In the genomic region with DNA sequence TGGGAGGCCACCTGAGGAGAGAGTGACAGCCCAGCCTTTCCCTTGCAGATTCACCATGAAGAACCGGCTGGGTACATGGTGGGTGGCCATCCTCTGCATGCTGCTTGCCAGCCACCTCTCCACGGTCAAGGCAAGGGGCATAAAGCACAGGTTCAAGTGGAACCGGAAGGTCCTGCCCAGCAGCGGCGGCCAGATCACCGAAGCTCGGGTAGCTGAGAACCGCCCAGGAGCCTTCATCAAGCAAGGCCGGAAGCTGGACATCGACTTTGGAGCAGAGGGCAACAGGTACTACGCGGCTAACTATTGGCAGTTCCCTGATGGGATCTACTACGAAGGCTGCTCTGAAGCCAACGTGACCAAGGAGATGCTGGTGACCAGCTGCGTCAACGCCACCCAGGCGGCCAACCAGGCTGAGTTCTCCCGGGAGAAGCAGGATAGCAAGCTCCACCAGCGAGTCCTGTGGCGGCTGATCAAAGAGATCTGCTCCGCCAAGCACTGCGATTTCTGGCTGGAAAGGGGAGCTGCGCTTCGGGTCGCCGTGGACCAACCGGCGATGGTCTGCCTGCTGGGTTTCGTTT, we compare ENCODE assay signal across 9 mouse cellular contexts. TPM values are rescaled to one million over a fixed set of nuclear protein-coding genes. Genes with fewer than 3 reads are reported as not detected.
DNase-seq lines count a peak whose midpoint lies in the region; ATAC-seq and TF ChIP-seq lines count a peak whose summit lies in the region.
"Had no signal": no experiment of that assay in that cellular context is flagged by ENCODE, and none has a peak within 500 bp of the region (broad histone marks: within the 10 kb centered on the region; RNA-seq: fewer than 3 reads in every experiment).

No protein-coding gene starts in this region.

- ATAC-seq in forebrain, embryonic 15.5 days (replicated peaks) = no peak
- ATAC-seq in cerebellum, adult (ENCODE audit: insufficient number of reproducible peaks, low FRiP score, low TSS enrichment) = no peak

- DNase-seq in lung, adult 2 months = peak; percentile 28
- no peak for DNase-seq in lung, postnatal 10 days
- peak; percentile 54 for DNase-seq in kidney, adult 2 months
- DNase-seq in lung, postnatal 36 days = peak; percentile 23
- peak; percentile 20 for DNase-seq in testis, postnatal 14 days (ENCODE audit: low spot score)
- no peak for DNase-seq in thymus, postnatal 14 days

- 20% methylated on average over 29 of the region's 29 CpGs for WGBS in lung, adult 2 months
- 27% methylated on average over 29 of the region's 29 CpGs for WGBS in forebrain, embryonic 15.5 days
- 14% methylated on average over 29 of the region's 29 CpGs for WGBS in kidney, adult 2 months

- no peak for TF ChIP-seq POLR2A in lung, adult 2 months (IDR thresholded peaks at IDR 0.05; ENCODE audit: borderline replicate concordance, extremely low read depth, low read depth, low read length)
- no peak for TF ChIP-seq POLR2A in kidney, adult 2 months (IDR thresholded peaks at IDR 0.05; ENCODE audit: low read depth, low read length)

- H3K36me3 ChIP-seq in forebrain, embryonic 15.5 days = no peaks in the 10 kb centered on the region
- no peaks in the 10 kb centered on the region for H3K36me3 ChIP-seq in kidney, adult 2 months (ENCODE audit: control insufficient read depth, insufficient read depth, low read length)

- 0 out of 2 replicates have a peak, but pooled peaks cover 2% of the 10 kb centered on the region for H3K4me1 ChIP-seq in lung, adult 2 months (ENCODE audit: control insufficient read depth, insufficient read depth, low read length)
- H3K4me1 ChIP-seq in forebrain, embryonic 15.5 days = peaks cover 7% of the 10 kb centered on the region; the same call in 1 of the 2 replicates
- H3K4me1 ChIP-seq in kidney, adult 2 months (ENCODE audit: control insufficient read depth, insufficient read depth, low read length) = no peaks in the 10 kb centered on the region

- no peak overlapping the region for H3K9ac ChIP-seq in forebrain, embryonic 15.5 days (replicated peaks)

- peak overlapping the region; percentile 30 for H3K4me2 ChIP-seq in forebrain, embryonic 15.5 days (replicated peaks)

- TF ChIP-seq CTCF in lung, adult 2 months (IDR thresholded peaks at IDR 0.05; ENCODE audit: insufficient read depth, low read length) = no peak
- TF ChIP-seq CTCF in kidney, adult 2 months (conservative IDR thresholded peaks at IDR 0.05; ENCODE audit: insufficient read depth, insufficient read length, low read depth, low read length) = no peak

- no peaks in the 10 kb centered on the region for H3K9me3 ChIP-seq in forebrain, embryonic 15.5 days

- no peak overlapping the region for H3K4me3 ChIP-seq in lung, adult 2 months (replicated peaks; ENCODE audit: extremely low read depth, low read depth, low read length)
- peak overlapping the region; percentile 11; the same call in 1 of the 2 replicates for H3K4me3 ChIP-seq in forebrain, embryonic 15.5 days
- H3K4me3 ChIP-seq in kidney, adult 2 months (ENCODE audit: insufficient read depth, low read depth, low read length) = peak overlapping the region; percentile 11; the same call in 1 of the 2 replicates

- H3K27me3 ChIP-seq in forebrain, embryonic 15.5 days = peaks cover 18% of the 10 kb centered on the region
- no peaks in the 10 kb centered on the region for H3K27me3 ChIP-seq in kidney, adult 2 months (replicated peaks; ENCODE audit: control insufficient read depth, insufficient read depth, low read length)

- H3K27ac ChIP-seq in forebrain, embryonic 15.5 days (replicated peaks) = no peak overlapping the region
- H3K27ac ChIP-seq in kidney, adult 2 months (ENCODE audit: insufficient read depth, low read depth, low read length) = no peak overlapping the region

RNA-seq across cellular contexts. Expression of a gene that starts 2.4 kb away (rescaled TPM):
- 0.95 and 1.1 TPM in 2 replicates for polyA plus RNA-seq in lung, adult 2 months (2012; rRNA removed)
- 10.0 and 12.4 TPM in 2 replicates for polyA plus RNA-seq in forebrain, embryonic 15.5 days (2015; fragmentation: Nextera tagmentation; extraction: Ambion mirVana)
- 0.92 and 1.0 TPM in 2 replicates for polyA plus RNA-seq in kidney, adult 2 months (2012; rRNA removed)

RNA-seq across cellular contexts. Expression of a gene that starts 43.3 kb away (rescaled TPM):
- polyA plus RNA-seq in lung, adult 2 months (2012; rRNA removed) = not detected in 2 replicates
- polyA plus RNA-seq in forebrain, embryonic 15.5 days (2015; fragmentation: Nextera tagmentation; extraction: Ambion mirVana) = 0.22 TPM in 1 of 2 replicates, not detected in the other
- polyA plus RNA-seq in kidney, adult 2 months (2012; rRNA removed) = not detected in 2 replicates
- polyA plus RNA-seq: neural tube, embryonic 14.5 days had no signal

RNA-seq across cellular contexts. Expression of a gene that starts 43.3 kb away (rescaled TPM):
- polyA plus RNA-seq in lung, adult 2 months (2012; rRNA removed) = 95.5 and 102 TPM in 2 replicates
- polyA plus RNA-seq in forebrain, embryonic 15.5 days (2015; fragmentation: Nextera tagmentation; extraction: Ambion mirVana) = 168 and 184 TPM in 2 replicates
- polyA plus RNA-seq in kidney, adult 2 months (2012; rRNA removed) = 144 and 146 TPM in 2 replicates

Comparison
In these comparisons a context has a peak if more than half of its experiments do, and no peak if none do; other contexts are left out.
1. DNase-seq: peak in lung, adult 2 months (single experiment), kidney, adult 2 months (single experiment), lung, postnatal 36 days (single experiment) and testis, postnatal 14 days (single experiment); none in lung, postnatal 10 days (single experiment) and thymus, postnatal 14 days (single experiment).